Mouse (Mus musculus): ENCODE data around the gene Kbtbd13. TPM values are rescaled to one million over a fixed set of nuclear protein-coding genes. Genes with fewer than 3 reads are reported as not detected.
A peak's percentile ranks its signal among the peaks of the same experiment; 100 is the strongest.

Gene Kbtbd13
- polyA plus RNA-seq, 1 experiment from 2014 or later, result 0.73 TPM

DNA sequence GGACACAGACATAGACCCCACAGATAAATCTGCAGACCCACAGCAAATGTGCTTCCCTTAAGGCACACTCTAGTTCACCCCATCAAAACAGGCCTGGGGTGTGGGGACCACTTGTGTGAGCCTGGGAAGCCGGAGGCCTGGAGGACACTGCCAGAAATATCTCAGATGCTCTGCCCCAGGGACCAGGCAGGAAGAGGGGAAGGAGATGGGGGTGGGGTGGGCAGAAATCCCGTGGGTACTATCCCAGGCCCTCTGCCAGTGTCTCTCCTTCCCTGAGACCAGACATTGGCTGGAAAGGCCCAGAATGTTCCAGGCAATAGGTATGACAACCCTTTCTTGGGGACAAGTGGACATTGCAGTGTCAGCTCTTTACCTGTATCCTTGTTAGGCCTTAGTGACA, 2.2 kb upstream of the Kbtbd13 start:
- H3K9ac ChIP-seq (ENCODE audit: low read length), result no peak overlapping the region

DNA sequence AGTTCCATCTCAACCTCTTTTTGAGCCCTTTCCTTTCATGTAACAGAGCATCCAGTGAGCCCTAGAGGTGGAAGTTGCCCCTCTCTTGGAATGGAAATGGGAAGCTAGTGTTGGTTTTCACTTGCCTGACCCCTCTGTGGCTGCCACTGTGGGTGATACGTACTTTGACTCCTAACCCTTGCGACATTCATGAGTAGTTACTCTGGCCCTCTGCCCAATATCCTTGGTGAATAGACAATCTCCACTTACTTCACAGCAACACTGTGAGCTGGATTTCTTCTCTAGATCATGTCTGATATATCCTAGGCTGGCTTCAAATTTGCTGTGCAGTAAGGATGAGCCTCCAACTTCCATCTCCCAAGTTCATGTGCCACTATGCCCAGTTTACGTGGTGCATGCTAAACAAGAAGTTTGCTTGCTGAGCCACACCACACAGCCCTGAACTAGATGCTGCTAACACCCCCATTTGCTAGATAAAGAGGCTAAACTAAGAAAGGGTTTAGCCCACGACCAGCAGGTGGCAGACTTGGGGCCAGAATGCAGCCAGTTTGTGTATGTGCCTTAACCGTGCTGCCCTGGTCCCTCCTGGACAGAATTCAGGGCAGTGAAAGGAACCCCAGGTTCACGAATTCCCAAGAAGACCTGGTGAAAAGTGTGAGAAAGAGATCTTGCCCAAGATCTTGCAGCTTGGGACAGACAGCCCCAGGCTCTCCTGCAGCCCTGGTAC, 1.3 kb upstream of the Kbtbd13 start:
- H3K27me3 ChIP-seq (ENCODE audit: control insufficient read depth, insufficient read depth, low read length), result peaks cover 28% of the 10 kb centered on the region
- ATAC-seq (ENCODE audit: insufficient number of reproducible peaks, insufficient read depth, low FRiP score, low read depth), result no peak
- H3K9ac ChIP-seq (ENCODE audit: low read length), result no peak overlapping the region
- H3K4me2 ChIP-seq (ENCODE audit: low read length), result no peak overlapping the region
- H3K4me3 ChIP-seq (ENCODE audit: control insufficient read depth in 1 of 2, insufficient read depth in 1 of 2, low read depth in 1 of 2, low read length in 2 of 2), result no peak overlapping the region
- 24% methylated on average over 6 of the region's 6 CpGs for WGBS
- no peak overlapping the region for H3K27ac ChIP-seq (replicated peaks in 1 of 2; ENCODE audit: control insufficient read depth in 1 of 2, insufficient read depth in 1 of 2, low read depth in 2 of 2, low read length in 2 of 2)
- peaks cover 3 to 7% of the 10 kb centered on the region in 2 experiments; a peak in 2 of 4 replicates for H3K4me1 ChIP-seq (ENCODE audit: control insufficient read depth in 2 of 2, insufficient read depth in 2 of 2, low read length in 2 of 2)
- H3K36me3 ChIP-seq (ENCODE audit: control insufficient read depth, insufficient read depth, low read length), result no peaks in the 10 kb centered on the region
- H3K9me3 ChIP-seq (ENCODE audit: control insufficient read depth, low read length), result no peaks in the 10 kb centered on the region

More for the DNA sequence above, 2.2 kb upstream of the Kbtbd13 start:
- no peak overlapping the region for H3K27ac ChIP-seq (replicated peaks in 1 of 2; ENCODE audit: control insufficient read depth in 1 of 2, insufficient read depth in 1 of 2, low read depth in 2 of 2, low read length in 2 of 2)
- H3K36me3 ChIP-seq (ENCODE audit: control insufficient read depth, insufficient read depth, low read length), result no peaks in the 10 kb centered on the region
- peaks cover 3 to 10% of the 10 kb centered on the region in 2 experiments; a peak in 3 of 4 replicates for H3K4me1 ChIP-seq (ENCODE audit: control insufficient read depth in 2 of 2, insufficient read depth in 2 of 2, low read length in 2 of 2)
- H3K4me2 ChIP-seq (ENCODE audit: low read length), result no peak overlapping the region
- WGBS, result 5% methylated on average over 2 of the region's 2 CpGs
- peaks cover 28% of the 10 kb centered on the region for H3K27me3 ChIP-seq (ENCODE audit: control insufficient read depth, insufficient read depth, low read length)
- no peak overlapping the region for H3K4me3 ChIP-seq (ENCODE audit: control insufficient read depth in 1 of 2, insufficient read depth in 1 of 2, low read depth in 1 of 2, low read length in 2 of 2)
- no peaks in the 10 kb centered on the region for H3K9me3 ChIP-seq (ENCODE audit: control insufficient read depth, low read length)
- no peak for ATAC-seq (ENCODE audit: insufficient number of reproducible peaks, insufficient read depth, low FRiP score, low read depth)

DNA sequence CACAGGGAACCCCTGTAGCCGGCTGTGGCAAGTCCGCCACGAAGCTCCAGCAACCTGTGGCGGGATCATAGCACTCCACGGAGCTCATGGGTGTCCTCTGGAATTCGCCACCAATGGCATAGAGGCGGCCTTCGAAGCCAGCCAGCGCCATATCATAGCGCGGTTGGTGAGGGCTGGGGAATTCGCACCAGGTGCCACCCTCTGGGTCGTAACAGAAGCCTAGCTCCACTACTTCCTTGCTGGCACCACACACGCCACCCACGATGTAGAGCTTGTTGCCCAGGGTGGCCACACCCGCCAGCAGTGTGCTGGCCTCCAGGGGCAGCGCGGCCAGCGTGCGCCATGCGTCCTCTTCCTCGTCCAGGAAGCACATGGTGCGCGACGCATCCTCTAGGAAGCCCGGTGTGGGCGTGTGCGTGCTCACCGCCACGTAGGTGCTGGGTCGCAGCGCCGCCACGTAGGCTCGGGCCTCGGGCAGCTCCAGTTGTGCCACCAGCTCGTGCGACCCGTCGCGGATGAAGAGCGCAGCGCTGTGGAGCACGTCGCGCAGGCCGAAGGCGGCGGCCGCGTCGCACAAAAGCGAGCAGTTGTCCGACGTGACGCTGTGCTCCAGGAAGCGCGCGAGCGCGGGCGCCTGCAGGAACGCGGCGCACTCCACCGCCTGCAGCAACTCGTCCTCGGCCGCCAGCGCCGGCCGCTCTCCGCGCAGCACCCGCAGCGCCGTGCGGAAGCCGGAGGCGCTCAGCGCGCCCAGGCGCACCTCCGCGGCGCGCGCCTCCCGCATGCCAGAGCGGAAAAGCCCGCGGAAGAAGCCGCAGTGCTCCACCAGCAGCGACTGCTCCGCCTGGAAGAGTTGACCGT, 470 bp downstream of the Kbtbd13 start:
- Histone ChIP-seq H3K9me3 (ENCODE audit: control insufficient read depth, low read length) (no peaks in the 10 kb centered on the region), H3K4me3 (ENCODE audit: control insufficient read depth in 1 of 2, insufficient read depth in 1 of 2, low read depth in 1 of 2, low read length in 2 of 2) (peak overlapping the region; percentile 52), H3K4me2 (ENCODE audit: low read length) (peak overlapping the region; percentile 78), H3K9ac (ENCODE audit: low read length) (peak overlapping the region; percentile 64), H3K27me3 (ENCODE audit: control insufficient read depth, insufficient read depth, low read length) (peaks cover 28% of the 10 kb centered on the region), H3K36me3 (ENCODE audit: control insufficient read depth, insufficient read depth, low read length) (no peaks in the 10 kb centered on the region), H3K4me1 (ENCODE audit: control insufficient read depth in 2 of 2, insufficient read depth in 2 of 2, low read length in 2 of 2) (peaks cover 3 to 7% of the 10 kb centered on the region in 2 experiments; a peak in 2 of 4 replicates), H3K27ac (replicated peaks in 1 of 2; ENCODE audit: control insufficient read depth in 1 of 2, insufficient read depth in 1 of 2, low read depth in 2 of 2, low read length in 2 of 2) (no peak overlapping the region)
- ATAC-seq (ENCODE audit: insufficient number of reproducible peaks, insufficient read depth, low FRiP score, low read depth), result peak; percentile 19; the same call in 1 of the 2 replicates
- WGBS, result 12% methylated on average over 96 of the region's 96 CpGs

DNA sequence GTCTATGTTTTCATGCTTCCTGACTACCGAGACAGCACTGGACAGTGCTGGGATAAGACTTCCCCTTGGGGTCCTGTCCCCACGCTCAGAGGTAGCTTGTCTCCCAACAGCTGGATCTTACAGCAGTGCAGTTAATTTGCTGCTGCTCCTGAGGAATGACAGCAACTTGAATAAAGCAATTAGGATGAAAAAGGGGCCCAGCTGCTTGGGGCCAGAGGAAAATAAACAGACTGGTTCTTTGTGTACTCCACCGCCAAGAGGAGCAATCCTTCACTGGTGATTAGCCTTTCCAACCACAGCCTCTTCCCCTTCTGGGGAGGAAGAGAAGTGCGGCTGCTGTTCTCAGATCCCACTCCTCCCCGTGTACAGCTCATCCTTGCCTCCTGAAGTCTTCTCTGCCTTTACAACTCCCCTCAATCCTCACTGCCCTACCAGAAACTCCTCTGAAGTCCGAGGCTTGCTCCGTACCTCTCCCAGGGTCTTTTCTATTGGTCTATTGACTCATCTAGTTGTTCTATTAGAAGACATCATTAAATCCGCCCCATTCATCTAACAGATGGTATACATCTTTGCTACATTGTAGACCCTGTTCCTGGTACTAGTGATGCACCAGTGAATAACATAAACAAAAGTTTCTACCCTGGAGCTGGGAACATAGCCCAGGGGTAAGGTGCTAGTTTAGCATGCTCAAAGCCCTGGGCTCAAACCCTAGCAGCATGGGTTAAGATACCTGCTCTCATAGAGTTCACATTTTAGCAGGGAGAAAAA, 4.9 kb downstream of the Kbtbd13 start:
- Histone ChIP-seq H3K27me3 (ENCODE audit: control insufficient read depth, insufficient read depth, low read length) (peaks cover 24% of the 10 kb centered on the region), H3K4me2 (ENCODE audit: low read length) (no peak overlapping the region), H3K9me3 (ENCODE audit: control insufficient read depth, low read length) (no peaks in the 10 kb centered on the region), H3K4me3 (ENCODE audit: control insufficient read depth in 1 of 2, insufficient read depth in 1 of 2, low read depth in 1 of 2, low read length in 2 of 2) (no peak overlapping the region), H3K27ac (replicated peaks in 1 of 2; ENCODE audit: control insufficient read depth in 1 of 2, insufficient read depth in 1 of 2, low read depth in 2 of 2, low read length in 2 of 2) (no peak overlapping the region), H3K36me3 (ENCODE audit: control insufficient read depth, insufficient read depth, low read length) (no peaks in the 10 kb centered on the region), H3K9ac (ENCODE audit: low read length) (no peak overlapping the region), H3K4me1 (ENCODE audit: control insufficient read depth in 2 of 2, insufficient read depth in 2 of 2, low read length in 2 of 2) (peaks cover 8 to 10% of the 10 kb centered on the region in 2 experiments; a peak in 3 of 4 replicates)
- WGBS, result 44% methylated on average over 8 of the region's 8 CpGs
- ATAC-seq (ENCODE audit: insufficient number of reproducible peaks, insufficient read depth, low FRiP score, low read depth), result no peak

DNA sequence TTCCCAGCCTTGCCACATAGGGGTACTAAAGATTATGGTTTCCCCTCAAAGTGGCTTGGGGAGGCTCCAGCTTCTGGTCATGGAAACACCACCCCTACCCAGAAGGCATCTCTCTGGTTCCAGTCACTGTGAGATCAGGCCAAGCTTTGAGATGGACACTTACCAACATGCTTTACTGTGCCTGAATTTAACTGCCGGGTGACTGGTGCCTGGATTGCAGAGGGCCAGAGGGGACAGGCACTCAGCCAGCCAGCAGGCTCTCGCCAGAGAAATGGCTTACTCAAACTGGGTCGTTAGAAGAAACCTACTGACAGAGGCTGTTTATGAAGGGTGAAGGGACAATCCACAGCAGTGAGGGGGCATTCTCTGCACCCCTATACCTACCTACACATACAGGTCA, 7.2 kb downstream of the Kbtbd13 start:
- Histone ChIP-seq H3K27ac (replicated peaks in 1 of 2; ENCODE audit: control insufficient read depth in 1 of 2, insufficient read depth in 1 of 2, low read depth in 2 of 2, low read length in 2 of 2) (no peak overlapping the region), H3K9ac (ENCODE audit: low read length) (no peak overlapping the region), H3K4me1 (ENCODE audit: control insufficient read depth in 2 of 2, insufficient read depth in 2 of 2, low read length in 2 of 2) (peaks cover 7 to 9% of the 10 kb centered on the region in 2 experiments; a peak in 2 of 4 replicates), H3K27me3 (ENCODE audit: control insufficient read depth, insufficient read depth, low read length) (peaks cover 5% of the 10 kb centered on the region; the same call in 1 of the 2 replicates), H3K36me3 (ENCODE audit: control insufficient read depth, insufficient read depth, low read length) (no peaks in the 10 kb centered on the region), H3K9me3 (ENCODE audit: control insufficient read depth, low read length) (no peaks in the 10 kb centered on the region), H3K4me2 (ENCODE audit: low read length) (no peak overlapping the region), H3K4me3 (ENCODE audit: control insufficient read depth in 1 of 2, insufficient read depth in 1 of 2, low read depth in 1 of 2, low read length in 2 of 2) (no peak overlapping the region)
- WGBS, result 50% methylated on average over 3 of the region's 3 CpGs
- no peak for ATAC-seq (ENCODE audit: insufficient number of reproducible peaks, insufficient read depth, low FRiP score, low read depth)

DNA sequence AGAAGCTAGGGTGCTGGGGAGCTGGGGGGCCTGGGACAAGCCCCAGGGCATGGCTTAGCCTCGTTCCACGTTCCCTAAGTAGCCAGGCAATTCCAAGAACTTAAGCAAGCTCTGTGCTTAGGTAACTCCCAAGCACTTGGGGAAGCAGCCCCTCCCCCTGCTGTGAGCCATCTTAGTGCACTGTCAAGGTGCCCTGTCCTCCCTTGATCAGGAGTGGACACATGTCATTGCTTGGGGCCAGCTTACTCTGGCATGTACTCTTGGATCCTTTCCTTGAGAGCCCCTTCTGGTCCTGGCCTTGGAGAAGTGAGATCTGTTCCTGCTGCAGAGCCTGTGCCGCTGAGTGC, 8.7 kb downstream of the Kbtbd13 start:
- H3K27ac ChIP-seq (replicated peaks in 1 of 2; ENCODE audit: control insufficient read depth in 1 of 2, insufficient read depth in 1 of 2, low read depth in 2 of 2, low read length in 2 of 2), result no peak overlapping the region
- ATAC-seq (ENCODE audit: insufficient number of reproducible peaks, insufficient read depth, low FRiP score, low read depth), result no peak
- 49% methylated on average over 3 of the region's 3 CpGs for WGBS

More for the DNA sequence above, 8.7 kb downstream of the Kbtbd13 start:
- Histone ChIP-seq H3K9ac (ENCODE audit: low read length) (peak overlapping the region; percentile 31; the same call in 1 of the 2 replicates), H3K36me3 (ENCODE audit: control insufficient read depth, insufficient read depth, low read length) (peaks cover 2% of the 10 kb centered on the region; the same call in 1 of the 2 replicates), H3K27me3 (ENCODE audit: control insufficient read depth, insufficient read depth, low read length) (no peaks in the 10 kb centered on the region), H3K4me3 (ENCODE audit: control insufficient read depth in 1 of 2, insufficient read depth in 1 of 2, low read depth in 1 of 2, low read length in 2 of 2) (no peak overlapping the region), H3K4me2 (ENCODE audit: low read length) (no peak overlapping the region), H3K4me1 (ENCODE audit: control insufficient read depth in 2 of 2, insufficient read depth in 2 of 2, low read length in 2 of 2) (peaks cover 7 to 9% of the 10 kb centered on the region in 2 experiments; a peak in 2 of 4 replicates), H3K9me3 (ENCODE audit: control insufficient read depth, low read length) (no peaks in the 10 kb centered on the region)
